Mouse (Mus musculus) inflammation-experienced regulatory T-cells, adult 6 months (primary cell): ENCODE results near the gene Mvb12a. TPM values are rescaled to one million over a fixed set of nuclear protein-coding genes. Genes with fewer than 3 reads are reported as not detected.

Source experiments
- ATAC-seq: one replicate; pipeline ENCODE4 v1.8.0; 2017
- polyA plus RNA-seq, 3 experiments: library from polyadenylated mRNA; unstranded; fragments of 100-300 nt; shearing (Covaris generic); gene quantifications; one replicate each; pipeline ENCODE4 v1.2.1; 2017

Mvb12a gene
- polyA plus RNA-seq, result 10 to 100 TPM; 38.1 to 75.7 (median 43.5) TPM

- peak; percentile 98 for ATAC-seq
Observed at GRCm38 (mm10) chr8:71542632-71543343, at the start of gene Mvb12a. Gene Mvb12a (plus strand): TSS chr8:71542922.

- ATAC-seq, result peak; percentile 69
Observed at GRCm38 (mm10) chr8:71495039-71495438, 47.7 kb upstream of the Mvb12a start.

- ATAC-seq, result no peak
Observed at GRCm38 (mm10) chr8:71495811-71496210, 46.9 kb upstream of the Mvb12a start.

DNA sequence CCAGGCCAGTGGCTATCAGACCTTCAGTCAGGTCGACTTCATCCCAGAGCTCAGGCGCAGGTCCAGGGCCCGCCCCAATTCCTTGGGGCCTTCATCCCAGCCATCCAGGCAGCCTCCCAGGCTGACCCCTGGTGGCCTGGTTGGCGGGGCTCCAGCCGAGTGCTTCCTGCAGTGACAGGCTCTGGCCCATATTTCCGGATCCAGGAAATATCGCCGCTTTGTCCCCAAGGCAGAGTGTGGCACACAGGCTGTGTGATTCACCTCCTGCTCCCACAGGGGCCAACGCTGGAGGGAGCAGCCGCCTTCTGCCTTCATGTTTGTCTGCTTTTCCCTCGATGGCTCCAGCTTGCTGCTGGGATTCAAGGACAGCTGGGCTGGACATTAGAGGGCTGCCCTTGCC, 46.2 kb upstream of the Mvb12a start:
- ATAC-seq, result no peak

DNA sequence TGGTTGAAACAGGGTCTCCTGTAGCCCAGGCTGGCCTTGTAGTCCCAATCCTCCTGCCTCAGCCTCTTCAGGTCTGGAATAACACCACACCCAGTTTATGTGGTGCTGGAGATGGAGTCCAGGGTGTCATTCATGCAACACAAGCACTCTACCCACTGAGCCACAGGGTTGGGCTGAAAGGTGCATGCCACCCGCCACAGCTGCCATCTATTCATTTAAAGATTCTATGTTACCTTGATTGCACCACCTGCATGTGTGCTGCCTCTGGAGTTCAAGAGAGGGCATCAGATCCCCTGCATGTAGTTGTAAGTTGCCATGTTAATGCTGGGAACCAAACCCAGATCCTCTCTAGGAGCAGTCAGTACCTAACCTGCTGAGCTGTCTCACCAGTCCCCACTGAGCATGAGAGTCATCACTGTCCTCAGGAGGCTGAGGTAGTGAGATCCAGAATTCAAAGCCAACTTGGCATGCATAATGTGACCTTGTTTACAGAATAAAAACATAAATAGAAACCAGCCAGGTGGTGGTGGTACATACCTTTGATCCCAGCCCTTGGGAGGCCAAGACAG, 45.6 kb upstream of the Mvb12a start:
- no peak for ATAC-seq

- ATAC-seq, result no peak
Observed at GRCm38 (mm10) chr8:71497881-71498501, 44.7 kb upstream of the Mvb12a start.

GRCm38 (mm10) chr8:71498816-71499690, 43.7 kb upstream of the Mvb12a start:
- ATAC-seq, result no peak

- no peak for ATAC-seq
Observed at GRCm38 (mm10) chr8:71504349-71504748, 38.4 kb upstream of the Mvb12a start.

GRCm38 (mm10) chr8:71505326-71505725, 37.4 kb upstream of the Mvb12a start:
- ATAC-seq, result no peak

GRCm38 (mm10) chr8:71505979-71506378, 36.7 kb upstream of the Mvb12a start:
- no peak for ATAC-seq

GRCm38 (mm10) chr8:71507589-71508104, 35.1 kb upstream of the Mvb12a start:
- ATAC-seq, result no peak

GRCm38 (mm10) chr8:71509316-71509715, 33.4 kb upstream of the Mvb12a start:
- no peak for ATAC-seq

DNA sequence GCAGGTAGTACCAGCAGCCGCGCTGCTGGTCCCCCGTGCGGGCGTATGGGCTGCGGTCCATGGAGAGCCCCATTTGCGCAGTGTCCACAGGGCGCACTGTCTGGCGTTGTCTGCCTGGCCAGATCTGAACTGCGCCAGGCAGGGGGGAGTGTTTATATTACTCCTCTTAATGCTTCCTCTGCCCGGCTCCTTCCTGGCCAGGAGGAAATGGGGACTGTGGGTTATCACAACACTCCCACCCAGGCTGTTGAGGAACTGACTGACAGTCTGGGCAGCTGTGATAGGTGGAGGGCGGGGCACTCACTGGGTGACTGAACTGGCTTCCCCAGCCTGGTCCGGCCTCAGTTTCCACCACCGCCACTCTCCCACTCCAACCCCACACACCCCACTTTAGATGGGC, 31.1 kb upstream of the Mvb12a start, which contains the start of gene Plvap:
Gene Plvap, minus strand, starts transcription at position 109 of the 400 bp plus-strand sequence.
- no peak for ATAC-seq

DNA sequence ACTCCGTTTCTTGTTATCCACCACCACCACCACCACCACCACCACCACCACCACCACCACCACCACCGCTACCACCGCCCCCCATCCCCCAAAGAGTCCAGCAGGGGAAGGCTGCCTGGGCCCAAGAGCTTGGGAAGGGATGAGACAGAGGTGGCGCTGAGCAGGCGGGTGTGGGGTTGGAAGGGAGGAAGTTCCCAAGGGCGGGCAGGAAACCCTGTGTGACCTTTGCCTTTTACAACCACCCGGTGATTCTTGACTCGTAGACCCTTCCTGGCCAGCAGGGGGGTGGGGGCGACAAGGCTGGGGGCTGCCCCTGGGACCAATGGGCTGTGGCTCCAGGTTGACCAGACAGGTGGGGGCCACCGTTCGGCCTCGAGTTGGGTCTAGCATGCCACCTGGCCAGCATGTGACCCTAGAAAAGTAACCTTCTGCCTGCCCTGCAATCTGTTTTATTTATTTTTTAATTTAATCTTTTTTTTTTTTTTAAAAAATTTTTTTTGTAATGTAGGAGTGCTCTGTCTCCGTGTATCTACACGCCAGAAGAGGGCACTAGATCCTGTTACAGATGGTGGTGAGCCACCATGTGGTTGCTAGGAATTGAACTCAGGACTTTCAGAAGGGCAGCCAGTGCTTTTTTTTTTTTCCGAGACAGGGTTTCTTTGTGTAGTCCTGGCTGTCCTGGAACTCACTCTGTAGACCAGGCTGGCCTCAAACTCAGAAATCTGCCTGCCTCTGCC, 29.5 kb upstream of the Mvb12a start:
- no peak for ATAC-seq

DNA sequence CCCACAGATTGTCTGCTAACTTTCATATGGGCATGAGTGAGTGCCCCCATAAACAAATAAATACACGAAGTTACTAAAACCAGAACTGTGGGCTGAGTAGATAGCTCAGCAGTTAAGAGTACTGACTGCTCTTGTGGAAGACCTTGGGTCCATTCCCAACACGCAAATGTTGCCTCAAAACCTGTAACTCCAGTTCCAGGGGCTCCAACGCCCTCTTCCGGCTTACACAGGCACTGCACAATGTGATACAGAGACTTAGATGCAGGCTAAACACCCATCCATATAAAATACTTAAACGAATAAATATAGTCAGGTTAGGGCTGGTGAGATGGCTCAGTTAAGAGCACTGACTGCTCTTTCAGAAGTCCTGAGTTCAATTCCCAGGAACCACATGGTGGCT, 27.7 kb upstream of the Mvb12a start:
- no peak for ATAC-seq

- no peak for ATAC-seq
Observed at GRCm38 (mm10) chr8:71516786-71517185, 25.9 kb upstream of the Mvb12a start.

DNA sequence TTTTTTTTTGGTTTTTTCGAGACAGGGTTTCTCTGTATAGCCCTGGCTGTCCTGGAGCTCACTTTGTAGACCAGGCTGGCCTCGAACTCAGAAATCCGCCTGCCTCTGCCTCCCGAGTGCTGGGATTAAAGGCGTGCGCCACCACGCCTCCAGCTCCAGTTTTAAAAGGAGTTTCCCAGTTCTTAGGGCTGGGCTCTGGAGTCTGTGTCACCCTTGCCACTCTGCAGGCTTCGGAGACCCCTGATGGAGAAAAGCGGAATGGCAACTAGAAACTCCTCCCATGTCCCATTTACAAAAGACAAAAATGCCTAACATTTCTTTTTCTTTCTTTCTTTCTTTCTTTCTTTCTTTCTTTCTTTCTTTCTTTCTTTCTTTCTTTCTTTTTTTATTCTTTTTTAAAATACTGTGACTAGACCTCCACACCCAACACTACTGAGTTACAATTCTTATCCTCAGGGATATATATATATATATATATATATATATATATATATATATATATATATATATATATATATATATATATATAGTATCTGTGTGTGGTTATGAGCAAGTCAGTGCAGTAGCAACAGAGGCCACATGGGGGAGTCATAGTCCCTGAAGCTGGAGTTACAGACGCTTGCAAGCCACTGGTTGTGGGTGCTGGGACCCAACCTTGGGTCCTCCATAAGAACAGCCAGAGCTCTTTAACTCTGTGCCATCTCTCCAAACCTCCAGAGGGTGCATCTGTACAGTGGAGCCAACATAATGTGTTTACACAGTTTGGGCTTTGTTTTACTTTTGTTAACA, 23.5 kb upstream of the Mvb12a start:
- peak; percentile 76 for ATAC-seq

DNA sequence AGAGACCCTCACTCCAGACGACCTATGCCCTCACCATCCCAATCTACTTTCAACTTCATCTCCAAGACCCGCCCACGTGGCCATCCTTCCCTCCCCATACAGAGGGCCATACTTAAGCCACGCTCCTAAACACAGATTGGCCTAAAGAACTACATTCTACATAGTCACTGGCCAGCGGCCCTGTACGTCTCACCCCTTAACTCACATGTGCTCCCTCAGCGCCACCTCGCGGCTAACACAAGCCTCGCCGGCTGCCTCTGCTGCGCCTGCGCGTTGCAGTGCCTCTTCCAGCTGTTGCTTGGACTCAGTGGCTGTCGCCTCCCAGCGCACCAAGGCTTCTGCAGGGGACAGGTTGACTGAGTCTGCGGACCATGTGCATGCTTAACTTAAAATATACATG, 21.1 kb upstream of the Mvb12a start:
- ATAC-seq, result peak; percentile 85

GRCm38 (mm10) chr8:71525226-71526050, 17.3 kb upstream of the Mvb12a start, which contains the start of gene Ccdc194:
Gene Ccdc194 (minus strand): TSS chr8:71525711.
- no peak for ATAC-seq

GRCm38 (mm10) chr8:71526272-71526671, 16.4 kb upstream of the Mvb12a start:
- ATAC-seq, result no peak
